In genomic region chrX:53716323-53717182, GRCm38 (mm10) we compare ENCODE assay signal across 9 mouse cellular contexts. TPM values are rescaled to one million over a fixed set of nuclear protein-coding genes. Genes with fewer than 3 reads are reported as not detected.
DNase-seq lines count a peak whose midpoint lies in the region; ATAC-seq and TF ChIP-seq lines count a peak whose summit lies in the region.
"Had no signal": no experiment of that assay in that cellular context is flagged by ENCODE, and none has a peak within 500 bp of the region (broad histone marks: within the 10 kb centered on the region; RNA-seq: fewer than 3 reads in every experiment).

No protein-coding gene starts in this region.

- H3K36me3 ChIP-seq in ES-Bruce4 (ENCODE audit: control insufficient read depth, insufficient read depth, low read length, poor library complexity, severe bottlenecking) = no peaks in the 10 kb centered on the region
- H3K36me3 ChIP-seq in forebrain, postnatal 0 days (ENCODE audit: insufficient read depth) = no peaks in the 10 kb centered on the region
- no peaks in the 10 kb centered on the region for H3K36me3 ChIP-seq in liver, postnatal 0 days (replicated peaks; ENCODE audit: insufficient read depth, low read length)

- no peak overlapping the region for H3K27ac ChIP-seq in ES-Bruce4 (ENCODE audit: insufficient read depth, low read length)
- H3K27ac ChIP-seq in forebrain, postnatal 0 days (ENCODE audit: low read depth, low read length) = no peak overlapping the region
- H3K27ac ChIP-seq in layer of hippocampus, adult 2 months = peak overlapping the region; percentile 78
- no peak overlapping the region for H3K27ac ChIP-seq in liver, postnatal 0 days (ENCODE audit: low read depth)

- H3K9me3 ChIP-seq in ES-Bruce4 (replicated peaks; ENCODE audit: control insufficient read depth, insufficient read depth, low read length, poor library complexity, severe bottlenecking) = no peaks in the 10 kb centered on the region
- H3K9me3 ChIP-seq in forebrain, postnatal 0 days (ENCODE audit: low read length) = no peaks in the 10 kb centered on the region
- H3K9me3 ChIP-seq in liver, postnatal 0 days (ENCODE audit: low read length) = no peaks in the 10 kb centered on the region

- TF ChIP-seq EP300 in ES-Bruce4 (IDR thresholded peaks at IDR 0.05; ENCODE audit: insufficient read depth, low read depth, low read length) = 0 out of 2 replicates have a peak, but pooled peaks have one; percentile 25
- TF ChIP-seq EP300 in liver, postnatal 0 days (IDR thresholded peaks at IDR 0.05; ENCODE audit: low read depth) = no peak

- no peaks in the 10 kb centered on the region for H3K27me3 ChIP-seq in ES-Bruce4 (ENCODE audit: control insufficient read depth, insufficient read depth, low read length, poor library complexity, severe bottlenecking)
- no peaks in the 10 kb centered on the region for H3K27me3 ChIP-seq in forebrain, postnatal 0 days (ENCODE audit: insufficient read depth, low read length)
- H3K27me3 ChIP-seq in liver, postnatal 0 days (ENCODE audit: insufficient read depth, low read length) = no peaks in the 10 kb centered on the region; the same call in 1 of the 2 replicates

- no peak for TF ChIP-seq CTCF in ES-Bruce4 (IDR thresholded peaks at IDR 0.05; ENCODE audit: low read depth, low read length)
- 0 out of 2 replicates have a peak, but pooled peaks have one; percentile 1 for TF ChIP-seq CTCF in forebrain, postnatal 0 days (IDR thresholded peaks at IDR 0.05; ENCODE audit: low read depth)
- TF ChIP-seq CTCF in layer of hippocampus, adult 2 months (conservative IDR thresholded peaks at IDR 0.05) = no peak; the same call in none of the 2 replicates
- TF ChIP-seq CTCF in liver, postnatal 0 days (IDR thresholded peaks at IDR 0.05; ENCODE audit: low read depth) = no peak

- peak overlapping the region; percentile 53 for H3K4me2 ChIP-seq in forebrain, postnatal 0 days (ENCODE audit: low read depth)
- peak overlapping the region; percentile 49 for H3K4me2 ChIP-seq in liver, postnatal 0 days (ENCODE audit: low read depth, low read length)

- H3K9ac ChIP-seq in ES-Bruce4 (ENCODE audit: low read depth, poor library complexity, severe bottlenecking) = no peak overlapping the region
- peak overlapping the region; percentile 53 for H3K9ac ChIP-seq in forebrain, postnatal 0 days
- H3K9ac ChIP-seq in liver, postnatal 0 days (replicated peaks) = no peak overlapping the region

- H3K4me1 ChIP-seq in ES-Bruce4 (ENCODE audit: control insufficient read depth, insufficient read depth, low read length) = no peaks in the 10 kb centered on the region
- H3K4me1 ChIP-seq in forebrain, postnatal 0 days (ENCODE audit: insufficient read depth) = no peaks in the 10 kb centered on the region
- no peaks in the 10 kb centered on the region for H3K4me1 ChIP-seq in liver, postnatal 0 days (ENCODE audit: insufficient read depth)

- DNase-seq in cerebellum, adult 18-20 months = peak; percentile 59 to 67
- peak; percentile 54 for DNase-seq in forebrain, postnatal 0 days
- peak in 1 of 2 experiments; percentile 28 for DNase-seq in layer of hippocampus, adult 2 months (ENCODE audit: low spot score in 2 of 2)
- DNase-seq in liver, postnatal 0 days = peak; percentile 36
- DNase-seq in retina, postnatal 1 day = peak; percentile 82

- WGBS in forebrain, postnatal 0 days = 28% methylated on average over 49 of the region's 49 CpGs
- 30% methylated on average over 37 of the region's 49 CpGs for WGBS in liver, postnatal 0 days (ENCODE audit: insufficient replicate concordance)

- peak overlapping the region; percentile 2; the same call in 1 of the 2 replicates for H3K4me3 ChIP-seq in ES-Bruce4 (ENCODE audit: low read depth, low read length)
- peak overlapping the region; percentile 30 for H3K4me3 ChIP-seq in forebrain, postnatal 0 days (ENCODE audit: low read depth, low read length)
- peak overlapping the region; percentile 54 for H3K4me3 ChIP-seq in layer of hippocampus, adult 2 months
- no peak overlapping the region; the same call in 1 of the 2 replicates for H3K4me3 ChIP-seq in liver, postnatal 0 days (ENCODE audit: low read depth, low read length)
- H3K4me3 ChIP-seq: myocyte had no signal

- ATAC-seq in forebrain, postnatal 0 days = peak; percentile 96
- peak; percentile 56 to 82 for ATAC-seq in hematopoietic stem cell, adult 5-6 weeks (replicated peaks in 1 of 2; ENCODE audit: insufficient read depth in 1 of 2, low FRiP score in 2 of 2, low TSS enrichment in 1 of 2, low read depth in 1 of 2, poor library complexity in 2 of 2, severe bottlenecking in 2 of 2)
- peak; percentile 64 for ATAC-seq in liver, postnatal 0 days
- ATAC-seq in erythroblast, adult 5-6 weeks (replicated peaks; ENCODE audit: low FRiP score, poor library complexity, severe bottlenecking) = no peak

- TF ChIP-seq POLR2A in ES-Bruce4 (IDR thresholded peaks at IDR 0.05; ENCODE audit: insufficient read depth, low read length) = no peak

RNA-seq across cellular contexts. Expression of gene 4930502E18Rik, which starts 8.1 kb away (rescaled TPM):
- 0.62 TPM in 1 of 2 replicates, not detected in the other for polyA plus RNA-seq in ES-Bruce4 (2011; ENCODE audit: insufficient read depth, insufficient read length, low read depth, missing spikeins)
- 0.24 TPM in 1 of 2 replicates, not detected in the other for total RNA-seq in forebrain, postnatal 0 days (2014; rRNA removed)
- 0.19 and 0.31 TPM in 2 replicates for polyA plus RNA-seq in forebrain, postnatal 0 days (2015; fragmentation: Nextera tagmentation; extraction: Ambion mirVana)
- not detected in 2 replicates for total RNA-seq in hematopoietic stem cell, adult 5-6 weeks (2017)
- not detected for total RNA-seq in layer of hippocampus, adult 2 months (2021)
- 0.12 and 0.24 TPM in 2 replicates for polyA plus RNA-seq in liver, postnatal 0 days (2015; fragmentation: Nextera tagmentation; extraction: Ambion mirVana)
- total RNA-seq in erythroblast, adult 5-6 weeks (2015; ENCODE audit: low replicate concordance) = not detected in 2 replicates
- total RNA-seq in erythroblast, adult 5-6 weeks (2017; ENCODE audit: low replicate concordance) = not detected in 2 replicates

RNA-seq across cellular contexts. Expression of gene 1700013H16Rik, which starts 41.1 kb away (rescaled TPM):
- not detected in 2 replicates for polyA plus RNA-seq in ES-Bruce4 (2011; ENCODE audit: insufficient read depth, insufficient read length, low read depth, missing spikeins)
- not detected in 2 replicates for total RNA-seq in forebrain, postnatal 0 days (2014; rRNA removed)
- 0.19 TPM in 1 of 2 replicates, not detected in the other for polyA plus RNA-seq in forebrain, postnatal 0 days (2015; fragmentation: Nextera tagmentation; extraction: Ambion mirVana)
- not detected in 2 replicates for total RNA-seq in hematopoietic stem cell, adult 5-6 weeks (2017)
- total RNA-seq in layer of hippocampus, adult 2 months (2021) = not detected
- not detected in 2 replicates for polyA plus RNA-seq in liver, postnatal 0 days (2015; fragmentation: Nextera tagmentation; extraction: Ambion mirVana)
- total RNA-seq in erythroblast, adult 5-6 weeks (2015; ENCODE audit: low replicate concordance) = not detected in 2 replicates
- not detected in 2 replicates for total RNA-seq in erythroblast, adult 5-6 weeks (2017; ENCODE audit: low replicate concordance)
- polyA plus RNA-seq: myocyte had no signal

RNA-seq across cellular contexts. Expression of gene Rtl8b, which starts 46.3 kb away (rescaled TPM):
- polyA plus RNA-seq in ES-Bruce4 (2011; ENCODE audit: insufficient read depth, insufficient read length, low read depth, missing spikeins) = 9.0 and 12.1 TPM in 2 replicates
- total RNA-seq in forebrain, postnatal 0 days (2014; rRNA removed) = 219 and 235 TPM in 2 replicates
- 204 and 212 TPM in 2 replicates for polyA plus RNA-seq in forebrain, postnatal 0 days (2015; fragmentation: Nextera tagmentation; extraction: Ambion mirVana)
- 5.0 and 6.6 TPM in 2 replicates for total RNA-seq in hematopoietic stem cell, adult 5-6 weeks (2017)
- total RNA-seq in layer of hippocampus, adult 2 months (2021) = 100 to 1,000 TPM; 164 to 168 TPM
- polyA plus RNA-seq in liver, postnatal 0 days (2015; fragmentation: Nextera tagmentation; extraction: Ambion mirVana) = 9.3 and 10.2 TPM in 2 replicates
- 2.7 and 3.5 TPM in 2 replicates for total RNA-seq in erythroblast, adult 5-6 weeks (2015; ENCODE audit: low replicate concordance)
- 0.42 TPM in 1 of 2 replicates, not detected in the other for total RNA-seq in erythroblast, adult 5-6 weeks (2017; ENCODE audit: low replicate concordance)

RNA-seq across cellular contexts. Expression of gene Zfp36l3, which starts 59.6 kb away (rescaled TPM):
- 2.1 and 2.7 TPM in 2 replicates for polyA plus RNA-seq in ES-Bruce4 (2011; ENCODE audit: insufficient read depth, insufficient read length, low read depth, missing spikeins)
- 0.05 TPM in 1 of 2 replicates, not detected in the other for total RNA-seq in forebrain, postnatal 0 days (2014; rRNA removed)
- polyA plus RNA-seq in forebrain, postnatal 0 days (2015; fragmentation: Nextera tagmentation; extraction: Ambion mirVana) = not detected in 2 replicates
- not detected in 2 replicates for total RNA-seq in hematopoietic stem cell, adult 5-6 weeks (2017)
- total RNA-seq in layer of hippocampus, adult 2 months (2021) = not detected
- not detected in 2 replicates for polyA plus RNA-seq in liver, postnatal 0 days (2015; fragmentation: Nextera tagmentation; extraction: Ambion mirVana)
- not detected in 2 replicates for total RNA-seq in erythroblast, adult 5-6 weeks (2015; ENCODE audit: low replicate concordance)
- total RNA-seq in erythroblast, adult 5-6 weeks (2017; ENCODE audit: low replicate concordance) = not detected in 2 replicates

Comparison
In these comparisons a context has a peak if more than half of its experiments do, and no peak if none do; other contexts are left out.
1. RNA of gene Rtl8b, which starts 46.3 kb away (total RNA-seq): 219 to 235 TPM in forebrain, postnatal 0 days and 164 to 168 TPM in layer of hippocampus, adult 2 months; 5.0 to 6.6 TPM in hematopoietic stem cell, adult 5-6 weeks and 0.42 to 3.5 TPM in erythroblast, adult 5-6 weeks; every median in the first group is over 10 times any median in the second.